13 mouse cellular contexts compared by ENCODE assay signal in the genomic region with DNA sequence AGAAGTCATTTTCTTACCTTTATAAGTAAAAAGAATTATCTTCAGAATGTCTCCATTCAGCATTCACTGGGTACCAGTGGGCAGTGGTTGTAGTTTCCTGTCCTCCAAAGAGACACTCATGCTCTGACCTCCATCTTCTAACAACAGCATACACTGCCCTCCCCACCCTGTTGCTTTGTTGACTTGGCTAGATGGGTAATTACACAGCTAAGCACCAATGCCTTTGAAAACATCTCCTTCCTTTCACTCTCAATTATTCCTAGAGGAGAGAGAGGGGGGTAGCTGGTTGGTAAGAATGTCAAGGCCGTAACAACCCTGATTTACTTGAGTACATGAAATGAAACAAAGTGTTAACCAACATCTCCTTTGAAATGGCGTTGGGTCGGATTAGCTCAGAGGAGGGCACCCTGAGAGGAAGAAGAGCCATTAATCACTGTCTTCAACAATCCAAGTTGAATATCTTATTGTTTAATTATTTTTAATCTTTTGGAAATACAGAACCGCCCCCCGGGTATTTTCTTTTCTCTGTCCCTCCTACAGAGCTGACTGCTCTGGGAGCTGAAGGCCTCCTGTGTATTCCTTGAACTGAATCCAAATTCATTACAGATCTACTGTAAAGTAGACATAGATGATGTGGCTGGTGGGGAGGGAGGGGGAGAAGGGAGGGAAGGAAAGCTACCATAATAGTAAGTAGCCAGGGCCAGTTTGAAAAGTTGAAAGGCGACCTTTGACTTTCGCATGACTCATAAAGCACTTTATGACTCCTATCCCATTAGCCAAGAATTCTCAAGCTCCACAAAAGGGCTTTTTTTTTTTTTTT.
DNase-seq lines count a peak whose midpoint lies in the region; ATAC-seq lines count a peak whose summit lies in the region.
"Had no signal": no experiment of that assay in that cellular context is flagged by ENCODE, and none has a peak within 500 bp of the region (broad histone marks: within the 10 kb centered on the region; RNA-seq: fewer than 3 reads in every experiment).

No protein-coding gene starts in this region.

- H3K36me3 ChIP-seq in kidney, embryonic 16.5 days (ENCODE audit: insufficient read depth, low read length): no peaks in the 10 kb centered on the region
- H3K36me3 ChIP-seq in midbrain, embryonic 11.5 days (ENCODE audit: control insufficient read depth, insufficient read depth, low read length): no peaks in the 10 kb centered on the region
- H3K36me3 ChIP-seq: G1E; limb, embryonic 15.5 days had no signal

- WGBS in kidney, embryonic 16.5 days: 25% methylated on average over 7 of the region's 7 CpGs
- 80% methylated on average over 7 of the region's 7 CpGs for whole genome bisulfite sequencing in midbrain, embryonic 11.5 days

- H3K4me2 ChIP-seq in kidney, embryonic 16.5 days (replicated peaks; ENCODE audit: low read depth, low read length): no peak overlapping the region
- H3K4me2 ChIP-seq in midbrain, embryonic 11.5 days: no peak overlapping the region
- H3K4me2 ChIP-seq: heart, embryonic 11.5 days; hindbrain, embryonic 14.5 days; limb, embryonic 15.5 days had no signal

- DNase-seq in adrenal gland, adult (ENCODE audit: inconsistent age in 2 of 2, low spot score in 1 of 2): peak; percentile 44 to 90
- no peak for DNase-seq in adrenal gland, postnatal 4 days (ENCODE audit: low spot score in 2 of 2)
- DNase-seq in 3T3-L1 (ENCODE audit: low read depth, low spot score): peak; percentile 37
- DNase-seq in embryo, embryonic 10.5 days (ENCODE audit: low spot score): peak; percentile 34
- DNase-seq in cerebellum, adult 11-12 months: no peak
- no peak for DNase-seq in thymus, postnatal 0 days (ENCODE audit: low spot score)
- DNase-seq in midbrain, embryonic 11.5 days (ENCODE audit: low spot score, missing footprints): no peak
- DNase-seq: cerebellum, adult 8-10 months had no signal

- peak overlapping the region; percentile 59 for H3K27ac ChIP-seq in kidney, embryonic 16.5 days (ENCODE audit: low read length)
- no peak overlapping the region for H3K27ac ChIP-seq in midbrain, embryonic 11.5 days (ENCODE audit: low read depth, low read length)
- H3K27ac ChIP-seq: hindbrain, embryonic 14.5 days; limb, embryonic 15.5 days had no signal

- peak; percentile 94 for ATAC-seq in kidney, embryonic 16.5 days (ENCODE audit: low FRiP score, low TSS enrichment)
- ATAC-seq in midbrain, embryonic 11.5 days (ENCODE audit: low FRiP score): no peak

- H3K4me3 ChIP-seq in kidney, embryonic 16.5 days (ENCODE audit: low read length): no peak overlapping the region
- H3K4me3 ChIP-seq in midbrain, embryonic 11.5 days (ENCODE audit: low read depth, low read length): no peak overlapping the region
- H3K4me3 ChIP-seq: limb, embryonic 15.5 days had no signal

- H3K4me1 ChIP-seq in kidney, embryonic 16.5 days (ENCODE audit: insufficient read depth, low read length): peaks cover 8% of the 10 kb centered on the region
- H3K4me1 ChIP-seq in midbrain, embryonic 11.5 days (ENCODE audit: control insufficient read depth, insufficient read depth, low read length): no peaks in the 10 kb centered on the region
- H3K4me1 ChIP-seq: limb, embryonic 15.5 days had no signal

- H3K9ac ChIP-seq in kidney, embryonic 16.5 days (replicated peaks; ENCODE audit: low read length): no peak overlapping the region
- H3K9ac ChIP-seq in midbrain, embryonic 11.5 days (ENCODE audit: low read length): no peak overlapping the region
- H3K9ac ChIP-seq: hindbrain, embryonic 14.5 days; limb, embryonic 15.5 days had no signal

- no peaks in the 10 kb centered on the region for H3K9me3 ChIP-seq in kidney, embryonic 16.5 days (ENCODE audit: low read length)
- no peaks in the 10 kb centered on the region for H3K9me3 ChIP-seq in midbrain, embryonic 11.5 days (ENCODE audit: control insufficient read depth, low read length)
- H3K9me3 ChIP-seq: G1E; limb, embryonic 15.5 days had no signal

- no peaks in the 10 kb centered on the region for H3K27me3 ChIP-seq in kidney, embryonic 16.5 days (ENCODE audit: insufficient read depth, low read length)
- H3K27me3 ChIP-seq in midbrain, embryonic 11.5 days (ENCODE audit: control insufficient read depth, insufficient read depth, low read length): no peaks in the 10 kb centered on the region
- H3K27me3 ChIP-seq: limb, embryonic 15.5 days had no signal

Comparison
In these comparisons a context has a peak if more than half of its experiments do, and no peak if none do; other contexts are left out.
1. DNase-seq: peak in adrenal gland, adult (2 of 2), 3T3-L1 (single experiment) and embryo, embryonic 10.5 days (single experiment); none in adrenal gland, postnatal 4 days (0 of 2), cerebellum, adult 11-12 months (single experiment), thymus, postnatal 0 days (single experiment) and midbrain, embryonic 11.5 days (single experiment).